Mouse (Mus musculus) mammary gland, adult 2 months (tissue): Measurements from ENCODE around the gene Nmd3. TPM values are rescaled to one million over a fixed set of nuclear protein-coding genes. Genes with fewer than 3 reads are reported as not detected.

ENCODE experiments used
- polyA plus RNA-seq: library from polyadenylated mRNA; depleted of rRNA; stranded (reverse); fragments of >200 nt; gene quantifications from 2 replicates; pipeline ENCODE4 v1.2.3, GENCODE M21; 2012; ENCODE audit warnings: low replicate concordance; rRNA removed

Nmd3 gene
- polyA plus RNA-seq = 27.2 and 35.1 TPM in 2 replicates

GRCm38 (mm10) chr3:69721814-69722186 is at the start of gene Nmd3:
TSS of gene Nmd3 (plus strand) at chr3:69721985.

Other genes with a start within 250 kb of the Nmd3 start
- gene B3galnt1, start 123.0 kb upstream of the Nmd3 start, polyA plus RNA-seq = 9.1 and 14.6 TPM in 2 replicates
- 0.19 TPM in 1 of 2 replicates, not detected in the other for gene Sptssb, start 138.0 kb downstream of the Nmd3 start, polyA plus RNA-seq